Mouse (Mus musculus) cerebellum, postnatal 36 days (tissue): ENCODE data around the gene 1110008L16Rik.
A peak's percentile ranks its signal among the peaks of the same experiment; 100 is the strongest.
"Not testable (repeated sequence)": the region's sequence is repeated elsewhere in the genome, so short reads cannot be mapped to it uniquely, and the experiment has no call there.

Experiments used
- DNase-seq, 2 experiments: peaks; one replicate each; pipeline ENCODE4 v3.0.0; 2021 to 2022; ENCODE audit warnings: mixed read lengths in 2 of 2

1110008L16Rik gene

DNA sequence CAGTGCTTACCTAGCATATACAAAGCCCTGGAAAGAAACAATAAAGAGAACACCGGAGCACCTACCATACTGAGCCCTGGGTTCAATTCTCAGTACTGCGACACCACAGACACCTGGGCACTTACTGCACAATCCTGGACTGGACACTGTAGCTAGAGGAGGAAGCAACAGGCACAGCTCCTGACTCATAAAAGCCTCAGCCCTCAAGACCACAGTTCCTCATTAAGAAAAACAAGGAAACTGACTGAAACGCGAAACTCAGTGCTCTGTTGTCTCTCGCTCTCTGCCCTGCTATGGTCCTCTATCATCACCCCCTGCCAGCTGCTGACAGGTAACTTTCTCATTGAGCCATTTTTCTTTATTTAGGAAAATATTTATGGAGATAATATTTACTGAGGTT lies at the start of gene 1110008L16Rik:
Gene 1110008L16Rik (plus strand): TSS at position 242 of the 400 bp plus-strand sequence.
- no peak for DNase-seq

- not testable (repeated sequence) for DNase-seq
Measured at GRCm38 (mm10) chr12:55261950-55262349, 37.4 kb upstream of the 1110008L16Rik start.

DNA sequence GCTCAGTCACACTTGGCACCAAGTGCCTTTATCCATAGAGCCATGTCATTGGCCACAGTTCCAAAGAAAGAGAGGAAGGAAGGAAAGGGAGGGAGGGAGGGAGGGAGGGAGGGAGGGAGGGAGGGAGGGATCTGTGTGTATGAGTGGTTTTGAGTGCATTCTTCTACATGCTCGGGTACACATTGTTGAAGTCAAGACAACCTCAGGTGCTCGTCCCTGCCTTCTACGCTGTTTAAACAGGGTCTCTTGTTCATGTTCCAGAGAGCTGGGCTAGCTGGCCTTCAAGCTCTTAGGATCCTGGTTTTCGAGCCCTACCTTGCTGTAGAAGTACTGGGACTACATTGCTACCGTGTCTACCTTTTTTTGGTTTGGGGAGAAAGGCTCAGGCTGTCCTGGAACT lies 36.0 kb upstream of the 1110008L16Rik start:
- DNase-seq: not testable (repeated sequence)

GRCm38 (mm10) chr12:55272243-55272642 lies 27.1 kb upstream of the 1110008L16Rik start:
- no peak for DNase-seq

DNA sequence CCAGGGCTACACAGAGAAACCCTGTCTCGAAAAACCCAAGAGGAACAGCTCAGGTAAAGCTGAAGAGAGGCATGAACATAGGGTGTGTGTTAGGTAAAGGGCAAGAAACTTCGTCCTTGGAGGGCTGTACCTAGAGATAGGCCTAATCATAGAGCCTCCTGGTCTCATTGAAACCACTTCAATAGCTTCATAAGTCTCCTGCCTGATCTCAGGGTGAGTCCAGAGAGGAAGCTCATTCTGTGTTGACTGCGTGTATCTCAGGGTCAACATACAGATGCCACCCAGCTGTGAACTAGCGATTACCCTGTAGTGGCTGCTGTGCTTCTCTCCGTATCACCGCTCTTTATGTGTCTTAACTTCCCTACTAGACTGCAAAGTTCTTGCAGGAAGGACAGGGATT lies 21.8 kb upstream of the 1110008L16Rik start:
- not testable (repeated sequence) for DNase-seq

- DNase-seq: no peak
Measured at GRCm38 (mm10) chr12:55298112-55298511, 1.3 kb upstream of the 1110008L16Rik start.

- no peak for DNase-seq
Measured at GRCm38 (mm10) chr12:55300820-55301351, 1.5 kb downstream of the 1110008L16Rik start.

DNA sequence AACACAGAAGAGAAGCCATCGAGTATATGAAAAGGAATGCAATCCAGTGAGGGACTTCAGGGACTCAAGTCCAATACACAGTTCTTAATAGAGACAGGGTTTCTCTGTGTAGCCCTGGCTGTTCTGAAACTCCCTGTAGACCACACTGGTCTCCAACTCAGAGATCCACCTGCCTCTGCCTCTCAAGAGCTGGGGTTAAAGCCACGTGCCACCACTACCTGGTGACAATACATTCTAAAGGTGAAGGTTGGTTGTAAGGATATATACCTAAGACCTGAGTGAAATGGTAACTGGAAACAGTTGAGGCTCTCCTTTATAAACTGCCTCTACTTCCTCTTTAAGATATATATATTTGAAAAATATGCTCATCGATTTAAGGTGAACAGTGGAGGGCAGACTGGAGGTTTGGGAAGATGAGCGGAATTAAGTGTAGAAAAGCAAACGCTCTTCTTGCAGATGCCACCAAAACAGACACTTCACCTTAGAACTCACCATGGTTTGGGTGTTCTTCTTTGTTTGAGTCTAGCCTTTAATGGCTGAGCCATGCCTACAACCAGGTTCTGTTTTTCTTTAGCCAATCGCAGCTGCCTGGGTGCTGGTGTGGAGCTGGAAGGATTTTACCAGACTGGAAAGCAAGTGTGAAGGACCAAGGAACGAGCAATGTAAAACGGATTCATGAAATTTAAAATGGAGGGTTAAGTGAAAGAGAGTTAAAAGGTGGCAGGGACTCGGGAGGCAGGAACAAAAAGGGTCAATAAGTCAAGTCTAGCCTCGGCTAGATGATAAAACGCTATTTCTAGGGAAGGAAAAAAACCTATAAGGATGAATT lies 2.3 kb downstream of the 1110008L16Rik start:
- no peak for DNase-seq

DNA sequence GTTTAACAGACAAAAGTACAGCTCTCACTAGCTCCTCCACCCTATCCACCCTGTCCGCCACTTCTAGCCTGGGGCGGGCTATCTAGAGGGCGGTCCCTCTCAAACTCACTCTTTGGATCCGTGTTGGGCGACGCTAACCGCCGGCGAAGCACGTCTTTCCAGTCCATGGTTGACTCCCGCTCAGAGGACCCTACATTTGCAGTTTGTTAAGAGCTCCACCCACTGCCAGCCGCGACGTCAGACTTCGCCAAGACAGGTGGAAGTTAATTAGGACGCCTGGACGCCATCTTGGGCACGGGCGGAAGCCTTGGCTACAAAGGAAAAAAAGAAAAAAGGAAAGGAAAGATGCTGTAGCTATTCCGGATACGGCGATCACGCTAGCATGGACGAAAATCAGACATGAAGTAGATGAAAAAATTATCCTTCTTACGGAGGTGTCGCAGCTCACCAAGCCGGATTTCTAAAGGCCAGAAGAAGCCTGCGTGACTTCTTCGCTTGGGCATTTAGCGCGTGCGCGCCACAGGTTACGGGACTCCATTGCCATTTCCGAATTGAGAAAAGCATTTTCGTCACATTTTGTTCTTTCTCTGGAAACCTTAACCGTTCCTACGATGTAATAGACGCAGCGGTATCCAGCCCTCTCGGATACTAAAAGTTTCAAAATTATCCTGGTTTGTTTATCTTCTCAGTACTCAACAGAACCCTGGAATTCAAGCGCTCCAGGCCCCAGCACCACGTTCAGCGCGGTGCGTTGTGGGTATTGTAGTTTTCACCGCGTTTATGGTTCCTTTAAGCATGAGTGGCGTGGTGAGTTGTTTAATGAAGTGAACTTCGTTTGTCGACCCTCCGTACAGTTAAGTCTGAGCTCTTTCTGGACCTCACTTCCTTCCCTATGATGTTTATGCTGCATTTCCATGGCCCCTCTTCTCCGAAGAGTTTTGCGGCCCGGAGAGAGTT lies 3.4 kb downstream of the 1110008L16Rik start, which contains the start of gene Ppp2r3c:
Gene Ppp2r3c (minus strand): TSS at position 514 of the 957 bp plus-strand sequence.
- DNase-seq: peak; percentile 87 to 91

- no peak for DNase-seq
Measured at GRCm38 (mm10) chr12:55306371-55306770, 7.0 kb downstream of the 1110008L16Rik start.

- no peak for DNase-seq
Measured at GRCm38 (mm10) chr12:55307566-55307965, 8.2 kb downstream of the 1110008L16Rik start.

DNA sequence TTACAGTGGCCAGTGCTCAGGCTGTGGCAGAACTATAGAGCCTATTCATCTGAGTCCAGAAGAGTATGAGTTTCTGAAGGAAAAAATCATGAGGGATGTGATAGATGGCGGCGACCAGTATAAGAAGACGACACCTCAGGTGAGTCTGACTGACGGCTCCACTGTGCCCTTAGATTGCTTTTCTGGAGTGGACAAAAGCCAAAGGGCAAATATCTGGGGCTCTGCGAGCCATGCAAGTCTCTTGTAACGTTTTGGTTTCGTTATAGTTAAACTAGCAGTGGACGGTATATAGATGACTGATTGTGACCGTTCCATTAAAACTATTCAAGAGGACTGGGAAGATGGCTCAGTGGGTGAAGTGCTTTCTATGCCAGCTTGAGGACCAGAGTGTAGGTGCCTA lies 9.4 kb downstream of the 1110008L16Rik start:
- DNase-seq: no peak

GRCm38 (mm10) chr12:55309501-55309900 lies 10.1 kb downstream of the 1110008L16Rik start:
- no peak for DNase-seq

- DNase-seq: no peak
Measured at GRCm38 (mm10) chr12:55311841-55312240, 12.5 kb downstream of the 1110008L16Rik start.

GRCm38 (mm10) chr12:55313901-55314300 lies 14.5 kb downstream of the 1110008L16Rik start:
- no peak for DNase-seq

- peak; percentile 46 to 78 for DNase-seq
Measured at GRCm38 (mm10) chr12:55315192-55315591, 15.8 kb downstream of the 1110008L16Rik start.

GRCm38 (mm10) chr12:55321642-55322291 lies 22.4 kb downstream of the 1110008L16Rik start:
- no peak for DNase-seq

- DNase-seq: no peak
Measured at GRCm38 (mm10) chr12:55325702-55326101, 26.3 kb downstream of the 1110008L16Rik start.

DNA sequence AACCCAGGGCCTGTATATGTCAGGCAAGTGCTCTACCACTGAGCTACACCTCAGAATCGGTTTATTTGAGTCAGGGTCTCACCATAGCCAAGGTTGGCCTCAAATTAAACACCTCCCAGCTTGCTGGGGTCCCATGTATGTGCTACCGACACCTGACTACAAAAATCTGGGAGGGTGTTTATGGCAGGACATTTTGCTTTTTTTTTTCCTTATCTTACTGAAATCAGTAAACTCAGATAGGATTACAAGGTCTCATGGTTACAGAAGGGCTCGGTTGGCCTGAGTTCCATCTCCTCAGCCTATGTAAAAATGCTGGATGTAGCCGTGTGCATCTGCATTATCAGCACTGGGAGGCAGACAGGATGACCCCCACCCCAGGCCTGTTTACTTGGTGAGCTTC lies 29.4 kb downstream of the 1110008L16Rik start:
- no peak for DNase-seq

DNA sequence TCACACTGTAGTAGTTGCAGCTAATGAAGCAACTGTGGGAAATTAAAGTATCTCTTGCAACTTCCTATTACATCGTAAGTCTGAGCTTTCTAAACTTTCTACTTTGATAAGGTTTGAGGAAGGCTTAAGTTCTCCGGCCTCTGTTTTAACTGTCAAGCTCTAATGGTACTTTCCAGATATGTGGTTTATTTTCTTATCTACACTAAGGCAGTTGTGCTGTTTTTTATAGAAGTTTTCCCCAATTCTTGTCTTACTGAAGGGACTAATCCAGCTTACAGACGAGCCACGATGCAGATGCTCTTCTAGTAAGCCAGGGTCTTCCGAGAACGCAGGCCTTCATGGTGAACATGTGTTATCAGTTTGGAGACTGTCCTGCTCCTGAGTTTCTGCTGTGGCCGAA lies 30.0 kb downstream of the 1110008L16Rik start:
- DNase-seq: no peak

- DNase-seq: no peak
Measured at GRCm38 (mm10) chr12:55333662-55334061, 34.3 kb downstream of the 1110008L16Rik start.

- DNase-seq: not testable (repeated sequence)
Measured at GRCm38 (mm10) chr12:55338490-55338889, 39.1 kb downstream of the 1110008L16Rik start.
